Mouse (Mus musculus) CH12.LX (cell line): ENCODE measurements around the gene Gm45902. TPM values are rescaled to one million over a fixed set of nuclear protein-coding genes. Genes with fewer than 3 reads are reported as not detected.

ENCODE experiments used
- DNase-seq: peaks from one replicate; pipeline ENCODE4 v3.0.0-alpha.2; 2013; ENCODE audit errors: extremely low read depth
- H3K27ac ChIP-seq: 2 replicates; pipeline ENCODE4 v1.5.1; 2012; ENCODE audit warnings: low read depth, mild to moderate bottlenecking, control low read depth, moderate library complexity; ENCODE audit not compliant: insufficient read depth
- H3K27me3 ChIP-seq: replicated peaks from 2 replicates; pipeline ENCODE3; 2012; ENCODE audit warnings: inconsistent platforms
- H3K36me3 ChIP-seq, 2 experiments: replicated peaks in 1 of 2; 2 replicates each; pipeline versions ENCODE3 to v1.6.1; 2012; ENCODE audit warnings: inconsistent platforms in 1 of 2, low read length in 1 of 2, mild to moderate bottlenecking in 1 of 2, mixed read lengths in 1 of 2, moderate library complexity in 1 of 2; ENCODE audit not compliant: control insufficient read depth in 1 of 2, insufficient read depth in 1 of 2
- H3K4me1 ChIP-seq, 2 experiments: 2 replicates each; pipeline ENCODE4 v1.6.1; 2012; ENCODE audit warnings: inconsistent platforms in 1 of 2, moderate library complexity in 1 of 2; ENCODE audit not compliant: insufficient read depth in 2 of 2, control insufficient read depth in 1 of 2
- H3K4me2 ChIP-seq: 2 replicates; pipeline ENCODE4 v1.6.1; 2012; ENCODE audit warnings: low read depth, mild to moderate bottlenecking, control low read depth; ENCODE audit not compliant: poor library complexity, insufficient read depth, severe bottlenecking
- H3K4me3 ChIP-seq, 3 experiments: fragments of 150-350 bp in 1 of 3; sonication (generic) in 1 of 3; replicated peaks in 1 of 3; 2 replicates each; pipeline versions ENCODE3 to v1.5.1; 2011 to 2012; ENCODE audit warnings: low read depth in 2 of 3, low read length in 2 of 3, mild to moderate bottlenecking in 2 of 3, moderate library complexity in 2 of 3, control low read depth in 1 of 3, improper control_type of control experiment in 1 of 3, inconsistent platforms in 1 of 3, mixed read lengths in 1 of 3; ENCODE audit not compliant: poor library complexity in 1 of 3
- H3K79me2 ChIP-seq: replicated peaks from 2 replicates; pipeline ENCODE4 v1.6.1; 2012; ENCODE audit warnings: mild to moderate bottlenecking, moderate library complexity; ENCODE audit not compliant: control insufficient read depth, poor library complexity, insufficient read depth, severe bottlenecking; ENCODE audit errors: extremely low read depth
- H3K9ac ChIP-seq: 2 replicates; pipeline ENCODE4 v1.6.1; 2012; ENCODE audit warnings: low read depth, mild to moderate bottlenecking, control low read depth, moderate library complexity; ENCODE audit not compliant: insufficient read depth
- H3K9me3 ChIP-seq: replicated peaks from 2 replicates; pipeline ENCODE3; 2012; ENCODE audit warnings: low read length, inconsistent platforms, mixed read lengths
- CHD2 ChIP-seq: IDR thresholded peaks from 2 replicates; pipeline ENCODE4 v1.6.1; 2011; ENCODE audit warnings: low read length, improper control_type of control experiment
- CTCF ChIP-seq, 2 experiments: IDR thresholded peaks in 1 of 2; conservative IDR thresholded peaks in 1 of 2; 2 replicates each; pipeline ENCODE4 v1.5.1; 2011 to 2012; ENCODE audit warnings: low read depth in 2 of 2, low read length in 2 of 2, improper control_type of control experiment in 1 of 2, inconsistent platforms in 1 of 2, mild to moderate bottlenecking in 1 of 2, moderate library complexity in 1 of 2
- EP300 ChIP-seq: IDR thresholded peaks from 2 replicates; pipeline ENCODE4 v1.6.1; 2011; ENCODE audit warnings: low read length, improper control_type of control experiment
- GABPA ChIP-seq: IDR thresholded peaks from 2 replicates; pipeline ENCODE4 v1.6.1; 2012; ENCODE audit warnings: low read depth, low read length, improper control_type of control experiment, inconsistent platforms; ENCODE audit not compliant: insufficient replicate concordance
- HCFC1 ChIP-seq: IDR thresholded peaks from 2 replicates; pipeline ENCODE4 v1.6.1; 2012; ENCODE audit warnings: low read depth, mild to moderate bottlenecking, inconsistent platforms, low read length, improper control_type of control experiment
- IRF4 ChIP-seq: IDR thresholded peaks from 2 replicates; pipeline ENCODE4 v1.6.1; 2014; ENCODE audit warnings: low read depth, mild to moderate bottlenecking, inconsistent platforms, low read length, improper control_type of control experiment
- JUND ChIP-seq: conservative IDR thresholded peaks from 2 replicates; pipeline ENCODE4 v1.6.1; 2011; ENCODE audit warnings: low read depth, low read length, improper control_type of control experiment
- MAFK ChIP-seq: IDR thresholded peaks from 2 replicates; pipeline ENCODE4 v1.6.1; 2011; ENCODE audit warnings: low read length, improper control_type of control experiment; ENCODE audit not compliant: insufficient replicate concordance
- MAX ChIP-seq: IDR thresholded peaks from 2 replicates; pipeline ENCODE4 v1.6.1; 2011; ENCODE audit warnings: low read length, improper control_type of control experiment
- MEF2A ChIP-seq: IDR thresholded peaks from 2 replicates; pipeline ENCODE4 v1.6.1; 2014; ENCODE audit warnings: low read depth, mild to moderate bottlenecking, inconsistent platforms, low read length, improper control_type of control experiment, borderline replicate concordance
- MYC ChIP-seq: IDR thresholded peaks from 2 replicates; pipeline ENCODE4 v1.6.1; 2011; ENCODE audit warnings: low read depth, mild to moderate bottlenecking, improper control_type of control experiment, low read length
- NELFE ChIP-seq: IDR thresholded peaks from 2 replicates; pipeline ENCODE4 v1.6.1; 2011; ENCODE audit warnings: low read depth, low read length, improper control_type of control experiment
- POLR2AphosphoS2 ChIP-seq: IDR thresholded peaks from 2 replicates; pipeline ENCODE4 v1.6.1; 2011; ENCODE audit warnings: low read depth, low read length, improper control_type of control experiment
- RAD21 ChIP-seq: IDR thresholded peaks from 2 replicates; pipeline ENCODE4 v1.6.1; 2011; ENCODE audit warnings: low read depth, mild to moderate bottlenecking, low read length, improper control_type of control experiment, moderate library complexity
- SMC3 ChIP-seq: IDR thresholded peaks from 2 replicates; pipeline ENCODE4 v1.6.1; 2011; ENCODE audit warnings: low read depth, low read length, improper control_type of control experiment
- TCF12 ChIP-seq: IDR thresholded peaks from 2 replicates; pipeline ENCODE4 v1.6.1; 2014; ENCODE audit warnings: low read depth, mild to moderate bottlenecking, inconsistent platforms, low read length, improper control_type of control experiment
- UBTF ChIP-seq: IDR thresholded peaks from 2 replicates; pipeline ENCODE4 v1.6.1; 2012; ENCODE audit warnings: low read depth, mild to moderate bottlenecking, inconsistent platforms, low read length, improper control_type of control experiment, moderate library complexity
- USF2 ChIP-seq: conservative IDR thresholded peaks from 2 replicates; pipeline ENCODE4 v1.6.1; 2011; ENCODE audit warnings: low read depth, low read length, improper control_type of control experiment
- ZC3H11A ChIP-seq: IDR thresholded peaks from 2 replicates; pipeline ENCODE4 v1.6.1; 2012; ENCODE audit warnings: low read depth, mild to moderate bottlenecking, inconsistent platforms, low read length, improper control_type of control experiment
- ZMIZ1 ChIP-seq: IDR thresholded peaks from 2 replicates; pipeline ENCODE4 v1.6.1; 2012; ENCODE audit warnings: low read depth, mild to moderate bottlenecking, inconsistent platforms, low read length, improper control_type of control experiment
- dilution Hi-C: fragments of 300-500 bp; cut with MboI; formaldehyde crosslinking; loops from 2 replicates; pipeline ENCODE4 v1.14.3; 2020; ENCODE audit warnings: low sequenced_read_pairs; ENCODE audit not compliant: extremely low pct_unique_long_range_greater_than_20kb, extremely low pct_ligation_motif_present
- in situ Hi-C: fragments of 300-500 bp; cut with MboI; formaldehyde crosslinking; loops from 3 replicates; pipeline ENCODE4 v1.14.3; 2019; ENCODE audit warnings: low sequenced_read_pairs, low pct_ligation_motif_present, low pct_unique_long_range_greater_than_20kb, mixed read lengths
- polyA plus RNA-seq: library from polyadenylated mRNA; unstranded; fragments of >175 nt; gene quantifications from 2 replicates; pipeline ENCODE4 v1.2.1, GENCODE M21; 2012; ENCODE audit warnings: low read depth; ENCODE audit not compliant: insufficient read length
- total RNA-seq, 2 experiments: library from RNA; depleted of rRNA; stranded (reverse); fragments of 300-350 nt in 1 of 2; fragments of >200 nt in 1 of 2; gene quantifications; 2 replicates each; pipeline ENCODE4 v1.2.3; 2012 to 2014

The Gm45902 gene
- total and polyA plus RNA-seq, 3 experiments: 3.8 to 6.4 (median 4.9) TPM

DNA sequence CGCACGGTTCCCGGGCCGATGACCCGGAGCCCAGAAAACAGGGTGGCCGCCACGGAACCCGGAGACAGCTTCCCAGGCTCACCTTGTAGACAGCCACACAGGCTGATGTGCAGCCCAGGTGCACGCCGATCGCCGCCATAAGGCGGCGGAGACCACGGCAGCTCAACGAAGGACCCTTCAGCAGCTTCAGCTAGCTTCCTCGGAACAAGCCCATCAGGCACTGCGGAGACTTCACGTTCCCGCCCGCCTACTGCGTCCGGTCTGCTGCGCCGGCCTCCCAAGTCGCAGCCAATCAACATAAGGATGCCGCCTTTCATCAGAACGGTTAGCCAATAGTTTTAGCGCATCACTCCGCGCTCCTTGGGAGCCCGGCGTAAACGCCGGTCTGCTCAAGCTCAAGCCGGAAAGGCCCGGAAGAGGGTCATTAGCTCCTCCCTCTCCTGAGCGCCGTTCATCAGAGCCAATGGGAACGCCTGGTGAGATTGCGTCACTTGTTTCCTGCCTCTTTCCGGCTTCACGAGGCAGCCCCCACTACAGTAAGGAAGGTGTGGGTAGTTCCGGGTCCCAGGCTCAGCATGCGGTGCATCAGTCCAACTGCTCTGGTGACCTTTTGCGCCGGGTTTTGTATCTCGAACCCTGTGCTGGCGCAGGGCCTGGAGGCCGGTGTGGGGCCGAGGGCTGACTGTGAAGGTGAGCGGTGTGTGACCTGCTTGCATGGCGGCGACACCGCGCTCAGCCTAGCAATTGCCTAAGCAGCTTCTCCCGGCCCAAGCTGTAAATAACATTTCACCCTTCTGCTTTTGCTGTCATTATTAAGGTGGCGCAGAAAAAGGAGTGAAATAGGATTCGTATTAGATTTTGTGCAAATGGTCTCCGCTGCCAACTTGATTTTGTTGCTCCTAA lies at the start of gene Gm45902, which contains the start of the genes Hspa14 and Cdnf (continued):
- TF ChIP-seq IRF4: peak; percentile 8; the same call in 1 of the 2 replicates

DNA sequence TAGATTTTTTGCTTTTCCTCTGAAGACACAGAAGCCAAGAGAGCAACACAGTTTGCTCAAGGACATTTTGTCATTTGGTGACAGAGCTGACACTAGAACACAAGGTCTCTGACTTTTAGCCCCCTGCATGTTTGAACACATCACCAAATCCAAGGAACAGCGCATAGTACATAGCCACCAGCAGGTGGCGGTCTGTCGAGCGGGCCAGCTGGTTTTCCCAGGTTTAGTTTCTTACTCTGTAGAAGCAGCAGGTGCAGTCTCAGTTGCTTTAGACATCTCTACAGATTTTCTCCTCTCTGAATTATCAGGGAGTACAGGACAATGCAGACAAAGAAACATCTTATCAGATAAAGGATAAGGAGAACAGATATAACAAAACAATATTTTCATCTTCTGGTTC lies 34.0 kb upstream of the Gm45902 start:
- no peak overlapping the region for H3K4me3 ChIP-seq
- H3K9ac ChIP-seq: no peak overlapping the region
- no peak for TF ChIP-seq MAX
- TF ChIP-seq MYC: 0 out of 2 replicates have a peak, but pooled peaks have one; percentile 33
- TF ChIP-seq JUND: no peak; the same call in 1 of the 2 replicates
- no peak for TF ChIP-seq HCFC1
- TF ChIP-seq EP300: peak; percentile 15; the same call in 1 of the 2 replicates
- TF ChIP-seq ZMIZ1: no peak
- TF ChIP-seq NELFE: no peak
- TF ChIP-seq CHD2: no peak
- peak; percentile 77 to 94 for TF ChIP-seq CTCF (conservative IDR thresholded peaks at IDR 0.05 in 1 of 2, IDR thresholded peaks at IDR 0.05 in 1 of 2; ENCODE audit: low read depth in 2 of 2, low read length in 2 of 2)
- TF ChIP-seq TCF12: 0 out of 2 replicates have a peak, but pooled peaks have one; percentile 39
- no peak for TF ChIP-seq GABPA
- no peak for TF ChIP-seq POLR2AphosphoS2
- no peak for TF ChIP-seq MEF2A
- TF ChIP-seq RAD21: peak; percentile 83
- no peak for TF ChIP-seq USF2
- TF ChIP-seq MAFK: no peak
- TF ChIP-seq SMC3: peak; percentile 98
- peak; percentile 86 for TF ChIP-seq ZC3H11A
- no peak for TF ChIP-seq UBTF
- TF ChIP-seq IRF4: peak; percentile 58; the same call in 1 of the 2 replicates
- TF ChIP-seq, all 38 proteins: peak for 8
- Histone ChIP-seq H3K4me1 (no peaks in the 10 kb centered on the region), H3K79me2 (no peaks in the 10 kb centered on the region), H3K4me2 (no peak overlapping the region), H3K27ac (no peak overlapping the region), H3K9me3 (no peaks in the 10 kb centered on the region), H3K36me3 (no peaks in the 10 kb centered on the region), H3K27me3 (no peaks in the 10 kb centered on the region)
- dilution Hi-C loops: no loop called here
- in situ Hi-C loops: no loop called here
- peak; percentile 63 for DNase-seq
